Mouse (Mus musculus) lung, postnatal 0 days (tissue): ENCODE data around the gene Hnmt. TPM values are rescaled to one million over a fixed set of nuclear protein-coding genes. Genes with fewer than 3 reads are reported as not detected.
"Not testable (repeated sequence)": the region's sequence is repeated elsewhere in the genome, so short reads cannot be mapped to it uniquely, and the experiment has no call there.

Experiments
- ATAC-seq: fragments of 200-750 bp; cut with Nextera tagmentation; 2 replicates; pipeline ENCODE4 v1.8.0; 2017; ENCODE audit warnings: moderate library complexity
- DNase-seq: peaks from one replicate; pipeline ENCODE4 v3.0.0-alpha.2; 2016; ENCODE audit warnings: low spot score
- H3K27ac ChIP-seq: fragments of 300-500 bp; sonication (generic); 2 replicates; pipeline ENCODE4 v1.5.1; 2014; ENCODE audit warnings: antibody characterized with exemption, mild to moderate bottlenecking, low read length, mixed read lengths
- H3K27me3 ChIP-seq: fragments of 300-500 bp; sonication (generic); replicated peaks from 2 replicates; pipeline ENCODE4 v1.6.1; 2014; ENCODE audit warnings: low read length, mixed read lengths; ENCODE audit not compliant: insufficient read depth
- H3K36me3 ChIP-seq: fragments of 300-500 bp; sonication (generic); 2 replicates; pipeline ENCODE4 v1.6.1; 2014; ENCODE audit warnings: low read length, mixed read lengths; ENCODE audit not compliant: insufficient read depth
- H3K4me1 ChIP-seq: fragments of 300-500 bp; sonication (generic); 2 replicates; pipeline ENCODE4 v1.6.1; 2014; ENCODE audit warnings: antibody characterized with exemption, low read depth, low read length, mixed read lengths; ENCODE audit not compliant: insufficient read depth
- H3K4me2 ChIP-seq: fragments of 300-500 bp; sonication (generic); replicated peaks from 2 replicates; pipeline ENCODE4 v1.6.1; 2014; ENCODE audit warnings: low read depth, mild to moderate bottlenecking, low read length, moderate library complexity, mixed read lengths
- H3K4me3 ChIP-seq: fragments of 300-500 bp; sonication (generic); 2 replicates; pipeline ENCODE4 v1.5.1; 2014; ENCODE audit warnings: low read depth, low read length
- H3K9ac ChIP-seq: fragments of 300-500 bp; sonication (generic); replicated peaks from 2 replicates; pipeline ENCODE4 v1.6.1; 2014; ENCODE audit warnings: low read depth, mild to moderate bottlenecking
- H3K9me3 ChIP-seq: fragments of 300-500 bp; sonication (generic); 2 replicates; pipeline ENCODE4 v1.6.1; 2016; ENCODE audit warnings: low read length, mixed read lengths
- CTCF ChIP-seq: IDR thresholded peaks from 2 replicates; pipeline ENCODE4 v1.5.1; 2016; ENCODE audit warnings: antibody characterized with exemption, mild to moderate bottlenecking
- EP300 ChIP-seq: IDR thresholded peaks from 2 replicates; pipeline ENCODE4 v1.6.1; 2016; ENCODE audit warnings: antibody characterized with exemption, mild to moderate bottlenecking, control low read depth
- WGBS: fragments of 180-500 bp; shearing (Covaris S2); extraction: QIAGEN DNeasy Blood & Tissue Kit; methylation state at CpG from one replicate; pipeline ENCODE4 v1.1.7; 2014; 5-methylcytosine and 5-hydroxymethylcytosine counted together
- polyA plus RNA-seq: library from polyadenylated mRNA; unstranded; fragments of >200 nt; fragmentation: Nextera tagmentation; extraction: Ambion mirVana; gene quantifications from 2 replicates; pipeline ENCODE4 v1.2.1, GENCODE M21; 2015

The Hnmt gene
- polyA plus RNA-seq, 1 experiment from 2014 or later: 5.6 TPM

DNA sequence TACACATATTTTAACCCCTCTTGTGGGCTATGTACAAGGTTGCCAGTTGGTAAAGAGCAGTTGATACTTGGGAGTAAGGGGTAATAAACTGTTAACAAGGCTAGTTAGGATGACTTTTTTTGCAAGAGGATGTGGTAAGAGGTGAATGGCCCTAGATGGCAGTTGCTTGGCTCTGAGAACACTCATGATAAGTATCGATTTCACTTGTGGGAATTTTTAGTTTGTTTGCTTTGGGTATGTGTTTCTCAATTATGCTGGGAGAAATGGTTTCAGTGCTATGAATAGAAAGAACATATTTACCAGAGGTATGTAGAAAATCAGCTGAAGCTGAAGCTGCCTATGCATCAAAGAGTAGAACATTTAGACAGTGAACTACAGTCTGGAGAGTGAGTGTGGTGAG, 6.3 kb downstream of the Hnmt start:
- H3K4me1 ChIP-seq: no peaks in the 10 kb centered on the region
- no peak overlapping the region for H3K4me2 ChIP-seq
- H3K4me3 ChIP-seq: no peak overlapping the region
- 58% methylated on average over 1 of the region's 1 CpGs for WGBS
- H3K9ac ChIP-seq: no peak overlapping the region
- H3K27ac ChIP-seq: no peak overlapping the region
- no peaks in the 10 kb centered on the region for H3K27me3 ChIP-seq
- DNase-seq (no peak), ATAC-seq (no peak)
- no peaks in the 10 kb centered on the region for H3K9me3 ChIP-seq
- H3K36me3 ChIP-seq: no peaks in the 10 kb centered on the region
- no peak for TF ChIP-seq CTCF
- TF ChIP-seq EP300: no peak

DNA sequence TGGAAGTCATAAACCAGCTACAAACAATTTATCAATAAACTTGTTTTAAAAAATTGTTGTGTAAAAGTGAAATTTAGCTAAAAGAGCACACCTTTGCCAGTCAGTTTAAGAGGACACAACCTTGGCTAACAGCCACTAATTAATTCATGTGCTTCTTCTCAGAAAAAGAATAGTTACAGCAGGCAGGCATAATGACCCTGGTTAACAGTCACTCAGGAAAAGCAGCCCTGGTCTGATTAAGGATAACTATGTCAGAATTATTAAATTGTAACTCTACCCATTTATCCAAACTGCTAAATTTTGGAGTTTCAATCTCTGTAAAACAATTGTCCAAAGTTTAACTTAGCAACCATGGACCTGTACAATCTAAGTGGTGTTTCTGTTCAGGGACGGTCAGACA, 8.7 kb downstream of the Hnmt start:
- H3K9me3 ChIP-seq: no peaks in the 10 kb centered on the region
- DNase-seq: no peak
- ATAC-seq: no peak
- WGBS: 58% methylated on average over 1 of the region's 1 CpGs
- TF ChIP-seq EP300 (no peak), CTCF (no peak)
- no peaks in the 10 kb centered on the region for H3K27me3 ChIP-seq
- H3K4me2 ChIP-seq: no peak overlapping the region
- H3K4me1 ChIP-seq: no peaks in the 10 kb centered on the region
- H3K4me3 ChIP-seq: no peak overlapping the region
- no peak overlapping the region for H3K9ac ChIP-seq
- H3K27ac ChIP-seq: no peak overlapping the region
- H3K36me3 ChIP-seq: no peaks in the 10 kb centered on the region

DNA sequence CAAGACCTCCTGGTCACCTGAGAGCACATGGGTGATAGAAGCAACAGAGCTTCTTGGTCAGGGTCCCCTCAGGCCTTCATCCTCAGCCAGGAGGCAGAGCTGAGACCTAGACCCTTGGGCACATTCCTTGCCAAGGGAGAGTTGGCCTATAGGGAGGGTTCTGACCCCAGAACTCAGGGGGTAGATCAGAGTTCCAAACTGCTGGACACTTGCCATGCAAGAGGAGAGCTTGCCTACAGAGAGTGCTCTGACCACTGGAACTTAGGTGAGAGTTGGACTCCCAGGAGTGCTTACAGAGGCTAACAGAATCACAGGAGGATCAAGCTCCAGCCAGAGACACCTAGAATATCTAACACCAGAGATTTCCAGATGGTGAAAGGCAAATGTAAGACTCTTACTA, 29.8 kb downstream of the Hnmt start:
- H3K27me3 ChIP-seq, H3K4me2 ChIP-seq, H3K9ac ChIP-seq, H3K36me3 ChIP-seq, H3K27ac ChIP-seq, H3K9me3 ChIP-seq, H3K4me3 ChIP-seq, H3K4me1 ChIP-seq, ATAC-seq, DNase-seq: not testable (repeated sequence)

DNA sequence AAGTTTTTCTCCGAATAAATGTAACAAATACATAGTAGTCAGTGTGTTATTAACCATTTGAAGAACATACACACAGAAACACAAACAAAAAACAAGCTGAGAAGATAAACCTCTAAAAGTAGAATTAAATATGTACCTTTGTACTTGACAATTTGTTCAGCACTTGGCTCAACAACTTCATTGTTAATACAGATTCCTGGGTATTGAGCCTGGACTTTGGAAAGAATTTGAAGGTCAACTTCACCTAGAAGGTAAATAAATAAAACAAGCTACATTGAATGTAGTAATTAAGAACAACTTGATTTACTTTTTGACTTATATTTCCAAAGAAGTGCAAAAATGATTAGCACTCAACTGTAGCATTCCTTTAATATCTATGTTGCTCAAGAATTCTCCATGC, 30.2 kb downstream of the Hnmt start:
- no peak overlapping the region for H3K4me3 ChIP-seq
- no peaks in the 10 kb centered on the region for H3K4me1 ChIP-seq
- no peak overlapping the region for H3K27ac ChIP-seq
- WGBS: 68% methylated on average over 1 of the region's 1 CpGs
- no peaks in the 10 kb centered on the region for H3K27me3 ChIP-seq
- no peaks in the 10 kb centered on the region for H3K36me3 ChIP-seq
- H3K4me2 ChIP-seq: no peak overlapping the region
- TF ChIP-seq EP300 (no peak), CTCF (no peak)
- H3K9me3 ChIP-seq: no peaks in the 10 kb centered on the region
- no peak for DNase-seq
- ATAC-seq: no peak
- no peak overlapping the region for H3K9ac ChIP-seq

DNA sequence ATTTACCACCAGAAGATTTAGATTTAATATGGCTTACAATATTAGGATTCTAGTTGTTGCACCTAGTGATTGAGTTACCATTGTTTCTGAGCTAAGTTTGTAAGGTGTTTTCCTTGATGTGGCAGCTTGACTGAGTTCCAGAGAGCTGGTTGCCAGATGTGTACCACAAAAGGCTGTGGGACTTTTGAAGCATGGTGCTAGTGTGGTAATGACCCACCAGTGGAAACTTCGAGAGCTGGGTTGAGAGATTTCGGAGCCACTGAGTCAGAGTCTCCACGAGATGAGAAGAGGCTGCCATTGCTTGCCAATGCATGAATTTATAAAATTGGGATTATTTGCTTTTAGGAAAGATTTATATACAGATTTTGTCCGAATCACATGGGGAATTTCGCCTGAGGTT, 34.2 kb downstream of the Hnmt start:
- H3K36me3 ChIP-seq: no peaks in the 10 kb centered on the region
- H3K4me3 ChIP-seq: no peak overlapping the region
- H3K9ac ChIP-seq: no peak overlapping the region
- H3K9me3 ChIP-seq: no peaks in the 10 kb centered on the region
- TF ChIP-seq CTCF: no peak
- no peak for TF ChIP-seq EP300
- WGBS: 68% methylated on average over 5 of the region's 5 CpGs
- H3K4me1 ChIP-seq: no peaks in the 10 kb centered on the region
- H3K27me3 ChIP-seq: no peaks in the 10 kb centered on the region
- DNase-seq (no peak), ATAC-seq (no peak)
- no peak overlapping the region for H3K27ac ChIP-seq
- no peak overlapping the region for H3K4me2 ChIP-seq

DNA sequence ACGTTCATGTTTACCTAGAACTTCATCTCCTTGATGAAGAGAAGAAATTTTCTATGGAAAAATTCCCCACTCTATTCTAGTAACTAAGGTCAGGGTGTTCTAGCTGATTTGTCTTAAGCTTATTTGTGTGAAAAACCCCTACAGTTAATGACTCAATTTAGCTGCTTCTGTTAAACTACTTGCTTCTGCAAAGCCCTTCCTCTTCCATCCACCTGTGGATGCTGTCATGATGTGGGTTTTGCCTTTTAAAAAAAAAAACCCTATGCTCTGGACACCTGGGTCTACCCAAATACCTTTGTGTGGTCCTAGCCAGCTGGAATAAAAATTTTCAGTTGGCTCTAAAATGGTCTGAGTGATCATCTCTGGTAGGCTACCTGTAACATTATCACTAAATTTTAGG, 49.9 kb downstream of the Hnmt start:
- Histone ChIP-seq H3K36me3 (no peaks in the 10 kb centered on the region), H3K9me3 (no peaks in the 10 kb centered on the region), H3K4me3 (no peak overlapping the region), H3K27me3 (no peaks in the 10 kb centered on the region), H3K27ac (no peak overlapping the region), H3K4me1 (no peaks in the 10 kb centered on the region), H3K9ac (no peak overlapping the region), H3K4me2 (no peak overlapping the region)
- WGBS: 40% methylated on average over 1 of the region's 1 CpGs
- no peak for TF ChIP-seq CTCF
- TF ChIP-seq EP300: no peak
- DNase-seq (no peak), ATAC-seq (no peak)

DNA sequence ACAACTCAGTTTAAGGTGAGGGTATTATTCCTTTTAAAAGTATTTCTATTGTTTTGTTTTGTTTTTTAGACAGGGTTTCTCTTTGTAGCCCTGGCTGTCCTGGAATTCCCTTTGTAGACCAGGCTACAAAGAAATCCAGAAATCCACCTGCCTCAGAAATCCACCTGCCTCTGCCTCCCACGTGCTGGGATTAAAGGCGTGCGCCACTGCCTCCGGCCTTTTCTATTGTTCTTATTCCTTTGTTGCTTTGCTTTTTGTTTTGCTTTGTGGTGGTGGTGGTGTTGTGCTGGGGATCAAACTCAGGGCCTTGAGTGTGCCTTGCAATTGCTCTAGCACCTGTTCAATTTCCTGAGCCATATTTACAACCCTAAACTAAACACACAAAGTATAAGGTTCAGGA, 50.4 kb downstream of the Hnmt start:
- Histone ChIP-seq H3K36me3 (no peaks in the 10 kb centered on the region), H3K27ac (no peak overlapping the region), H3K9ac (no peak overlapping the region), H3K9me3 (no peaks in the 10 kb centered on the region), H3K4me1 (no peaks in the 10 kb centered on the region), H3K4me3 (no peak overlapping the region), H3K27me3 (no peaks in the 10 kb centered on the region), H3K4me2 (no peak overlapping the region)
- WGBS: 87% methylated on average over 4 of the region's 4 CpGs
- no peak for TF ChIP-seq EP300
- no peak for TF ChIP-seq CTCF
- DNase-seq: no peak
- no peak for ATAC-seq
